Mouse (Mus musculus) splenic B cell, adult 2 months (primary cell): ENCODE data around the gene Itpkb.

Experiments used
- DNase-seq: peaks from one replicate; pipeline ENCODE4 v3.0.0-alpha.2; 2011; ENCODE audit warnings: low read depth, low spot score
- H3K27me3 ChIP-seq: 2 replicates; pipeline ENCODE4 v1.6.1; 2012; ENCODE audit warnings: mild to moderate bottlenecking, low read length, moderate library complexity, mixed read lengths; ENCODE audit not compliant: control insufficient read depth, poor library complexity, insufficient read depth, severe bottlenecking
- H3K36me3 ChIP-seq: 2 replicates; pipeline ENCODE4 v1.6.1; 2012; ENCODE audit warnings: mild to moderate bottlenecking, low read length, moderate library complexity, mixed read lengths; ENCODE audit not compliant: control insufficient read depth, poor library complexity, insufficient read depth, severe bottlenecking

Gene Itpkb

GRCm38 (mm10) chr1:180400691-180401455 is 70.6 kb downstream of the Itpkb start:
- H3K36me3 ChIP-seq: no peaks in the 10 kb centered on the region
- no peaks in the 10 kb centered on the region for H3K27me3 ChIP-seq
- DNase-seq: peak; percentile 64

DNA sequence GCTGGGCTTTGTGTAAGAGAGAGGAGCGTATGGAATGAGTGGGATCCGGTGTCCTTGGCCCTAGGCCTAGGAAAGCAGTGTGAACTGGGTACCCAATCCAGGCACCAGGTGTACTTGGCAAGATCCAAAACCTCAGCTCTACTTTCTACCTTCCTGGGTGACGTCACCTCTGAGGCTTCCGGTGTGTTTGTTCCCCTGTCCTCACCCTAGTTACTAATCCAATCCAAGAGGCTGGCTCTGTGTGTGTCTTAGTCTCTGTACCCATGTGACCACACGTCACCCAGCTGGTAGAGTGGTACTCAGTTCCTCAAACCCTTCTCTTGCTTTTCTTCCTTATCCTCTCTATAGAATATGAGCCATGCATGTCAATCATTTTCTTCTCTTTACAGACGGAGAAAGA is 71.4 kb downstream of the Itpkb start:
- peak; percentile 96 for DNase-seq
- H3K27me3 ChIP-seq: no peaks in the 10 kb centered on the region
- no peaks in the 10 kb centered on the region for H3K36me3 ChIP-seq

- no peak for DNase-seq
- Histone ChIP-seq H3K36me3 (no peaks in the 10 kb centered on the region), H3K27me3 (no peaks in the 10 kb centered on the region)
Observed at GRCm38 (mm10) chr1:180402481-180403081, 72.3 kb downstream of the Itpkb start.

- no peaks in the 10 kb centered on the region for H3K36me3 ChIP-seq
- DNase-seq: no peak
Observed at GRCm38 (mm10) chr1:180403357-180403693, 73.0 kb downstream of the Itpkb start.

GRCm38 (mm10) chr1:180403694-180404606 is 73.7 kb downstream of the Itpkb start:
- H3K36me3 ChIP-seq: no peaks in the 10 kb centered on the region
- no peaks in the 10 kb centered on the region for H3K27me3 ChIP-seq
- DNase-seq: peak; percentile 90

More at GRCm38 (mm10) chr1:180403357-180403693, 73.0 kb downstream of the Itpkb start:
- H3K27me3 ChIP-seq: no peaks in the 10 kb centered on the region

DNA sequence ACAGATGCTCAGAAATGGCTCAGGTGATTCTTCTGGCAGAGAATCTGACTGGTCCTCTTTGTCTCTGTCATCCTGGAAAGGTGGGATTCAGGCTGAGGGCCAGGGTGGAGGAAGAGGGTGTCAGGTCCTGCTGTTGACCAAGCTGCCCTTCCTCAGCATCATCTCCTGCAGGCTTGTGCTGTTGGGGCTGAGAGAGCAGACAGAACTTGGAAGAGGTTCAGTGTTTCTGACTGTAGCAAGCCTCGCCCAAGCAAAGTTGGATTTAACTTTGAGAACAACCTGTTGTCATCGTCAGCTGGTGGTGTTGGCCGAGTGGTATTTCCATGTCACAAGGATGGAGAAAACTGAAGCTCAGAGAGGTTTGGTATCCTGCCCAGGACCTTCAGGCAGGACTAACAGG is 74.4 kb downstream of the Itpkb start:
- no peak for DNase-seq
- Histone ChIP-seq H3K27me3 (no peaks in the 10 kb centered on the region), H3K36me3 (no peaks in the 10 kb centered on the region)

- no peaks in the 10 kb centered on the region for H3K27me3 ChIP-seq
- no peak for DNase-seq
- H3K36me3 ChIP-seq: no peaks in the 10 kb centered on the region
Observed at GRCm38 (mm10) chr1:180405576-180406335, 75.5 kb downstream of the Itpkb start.

DNA sequence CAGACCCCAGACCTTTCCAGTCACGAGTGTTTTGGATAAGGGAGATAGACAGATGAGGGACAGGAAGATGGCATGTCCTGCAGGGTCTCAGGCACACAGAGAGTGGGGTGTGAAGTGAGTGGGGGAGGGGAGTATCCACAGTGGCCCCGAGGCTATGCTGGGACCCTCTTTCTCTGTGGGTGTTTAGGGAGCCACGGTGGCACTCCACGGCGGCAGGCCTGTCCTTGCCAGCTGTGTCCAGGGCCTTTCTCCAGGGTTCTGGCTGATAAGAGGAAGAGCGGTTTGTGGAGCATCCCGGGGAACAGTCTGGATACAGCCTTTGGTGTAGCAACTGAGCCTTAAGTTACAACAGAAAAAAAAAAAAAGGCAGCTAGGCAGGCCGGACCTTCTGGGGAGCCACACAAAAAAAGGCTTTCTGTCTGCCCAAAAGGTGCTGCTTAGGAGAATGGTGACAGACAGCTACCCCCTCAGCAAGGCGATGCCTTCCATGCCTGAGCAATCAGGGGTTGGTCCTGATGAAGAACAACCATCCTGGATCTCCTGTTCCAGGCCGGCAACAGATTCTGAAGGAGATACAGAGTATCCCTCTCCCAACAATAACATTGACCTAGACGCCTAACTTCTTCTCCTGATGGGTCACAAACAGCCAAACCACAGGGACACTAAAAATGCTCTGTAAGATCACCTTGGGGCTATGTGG is 76.2 kb downstream of the Itpkb start:
- Histone ChIP-seq H3K36me3 (no peaks in the 10 kb centered on the region), H3K27me3 (no peaks in the 10 kb centered on the region)
- DNase-seq: no peak

- H3K27me3 ChIP-seq: no peaks in the 10 kb centered on the region
- peak; percentile 85 for DNase-seq
- no peaks in the 10 kb centered on the region for H3K36me3 ChIP-seq
Observed at GRCm38 (mm10) chr1:180407171-180407671, 76.9 kb downstream of the Itpkb start.

DNA sequence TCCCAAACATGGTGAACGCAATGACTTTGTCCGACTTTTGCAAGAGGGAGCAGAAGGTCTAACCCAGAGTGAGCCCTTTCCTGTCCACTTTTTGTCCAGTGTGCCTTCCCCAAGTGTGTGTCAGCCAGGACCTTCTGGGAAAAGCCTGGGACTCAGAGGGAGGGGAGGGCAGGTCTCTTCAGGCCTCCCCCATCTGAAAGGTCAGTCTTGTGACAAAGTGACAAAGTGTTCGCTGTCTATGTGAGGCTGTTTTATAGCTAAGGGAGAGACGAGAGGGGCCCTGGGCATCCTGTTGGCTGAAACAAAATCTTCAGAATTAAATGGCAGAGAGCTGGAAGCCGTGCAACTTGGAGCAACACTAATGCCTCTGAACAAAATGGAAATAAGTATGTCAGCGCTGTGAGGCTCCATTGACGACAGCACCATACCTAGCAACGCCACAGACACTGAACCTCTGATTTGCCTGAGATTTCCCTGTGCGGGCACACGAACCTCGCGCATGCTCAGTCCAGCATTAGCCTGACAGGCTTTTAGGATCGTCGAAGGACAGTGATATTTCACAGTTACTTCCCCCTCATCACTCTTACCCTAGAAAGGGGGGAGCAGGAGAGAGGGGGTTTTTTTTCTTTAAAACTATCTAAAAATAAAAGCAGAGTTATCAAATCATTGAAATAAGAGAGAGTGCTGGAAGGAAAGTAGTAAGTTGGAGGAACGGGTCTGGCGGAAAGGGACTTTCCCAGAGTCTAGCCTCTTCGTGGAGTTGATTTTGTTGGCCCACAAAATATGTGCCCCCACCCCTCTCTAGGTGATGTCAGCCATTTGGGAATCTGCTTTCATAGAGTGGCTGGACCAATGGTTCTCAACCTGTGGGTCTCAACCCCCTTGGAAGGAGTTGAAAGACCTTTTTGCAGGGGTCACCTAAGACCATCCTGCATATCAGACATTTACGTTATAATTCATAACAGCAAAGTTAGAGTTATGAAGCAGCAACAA is 77.7 kb downstream of the Itpkb start:
- peak; percentile 48 for DNase-seq

GRCm38 (mm10) chr1:180408832-180409231 is 78.5 kb downstream of the Itpkb start:
- peak; percentile 73 for DNase-seq
- Histone ChIP-seq H3K36me3 (peaks cover 3% of the 10 kb centered on the region; the same call in 1 of the 2 replicates), H3K27me3 (no peaks in the 10 kb centered on the region)

More for the DNA sequence above, 77.7 kb downstream of the Itpkb start:
- H3K27me3 ChIP-seq: no peaks in the 10 kb centered on the region
- peaks cover 3% of the 10 kb centered on the region; the same call in 1 of the 2 replicates for H3K36me3 ChIP-seq

GRCm38 (mm10) chr1:180409771-180410170 is 79.5 kb downstream of the Itpkb start:
- no peak for DNase-seq
- no peaks in the 10 kb centered on the region for H3K27me3 ChIP-seq
- H3K36me3 ChIP-seq: peaks cover 3% of the 10 kb centered on the region

DNA sequence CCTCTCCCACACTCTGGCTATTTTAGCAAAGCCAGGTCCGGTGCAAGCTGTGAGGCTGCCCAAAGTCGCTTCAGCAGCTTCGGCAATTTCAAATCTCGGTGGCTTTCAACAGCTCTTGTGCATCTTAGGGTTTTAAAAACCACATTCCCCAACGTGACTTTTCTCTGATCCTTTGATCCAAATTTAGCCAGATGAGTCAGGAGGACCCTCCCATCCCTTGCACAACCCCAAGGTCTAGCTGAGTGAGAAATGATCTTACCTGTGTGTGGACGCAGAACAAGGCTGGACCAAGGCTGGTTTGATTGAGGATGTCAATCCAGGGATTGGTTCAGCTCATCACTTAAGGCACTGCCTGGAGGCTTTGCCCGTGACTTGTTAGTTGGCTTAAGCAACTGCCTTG is 80.0 kb downstream of the Itpkb start:
- no peak for DNase-seq
- Histone ChIP-seq H3K27me3 (no peaks in the 10 kb centered on the region), H3K36me3 (peaks cover 3% of the 10 kb centered on the region)
